Mouse (Mus musculus) embryonic facial prominence, embryonic 13.5 days (tissue): ENCODE measurements around the gene Spdye4a. TPM values are rescaled to one million over a fixed set of nuclear protein-coding genes. Genes with fewer than 3 reads are reported as not detected.
"Not testable (repeated sequence)": the region's sequence is repeated elsewhere in the genome, so short reads cannot be mapped to it uniquely, and the experiment has no call there.

Experiments
- ATAC-seq: fragments of 200-750 bp; cut with Nextera tagmentation; 2 replicates; pipeline ENCODE4 v1.8.0; 2017; ENCODE audit warnings: low read depth; ENCODE audit not compliant: insufficient number of reproducible peaks, insufficient read depth, low FRiP score, low TSS enrichment
- H3K27ac ChIP-seq: fragments of 300-500 bp; sonication (generic); 2 replicates; pipeline ENCODE4 v1.5.1; 2015; ENCODE audit warnings: moderate library complexity, mild to moderate bottlenecking, inconsistent platforms
- H3K27me3 ChIP-seq: fragments of 300-500 bp; sonication (generic); 2 replicates; pipeline ENCODE4 v1.6.1; 2015; ENCODE audit warnings: mild to moderate bottlenecking, inconsistent platforms
- H3K36me3 ChIP-seq: fragments of 300-500 bp; sonication (generic); 2 replicates; pipeline ENCODE4 v1.6.1; 2015; ENCODE audit warnings: mild to moderate bottlenecking, inconsistent platforms
- H3K4me1 ChIP-seq: fragments of 300-500 bp; sonication (generic); 2 replicates; pipeline ENCODE4 v1.6.1; 2015; ENCODE audit warnings: inconsistent platforms
- H3K4me2 ChIP-seq: fragments of 300-500 bp; sonication (generic); 2 replicates; pipeline ENCODE4 v1.6.1; 2015; ENCODE audit warnings: moderate library complexity, mild to moderate bottlenecking, inconsistent platforms
- H3K4me3 ChIP-seq: fragments of 300-500 bp; sonication (generic); 2 replicates; pipeline ENCODE4 v1.5.1; 2015; ENCODE audit warnings: mild to moderate bottlenecking, inconsistent platforms
- H3K9ac ChIP-seq: fragments of 300-500 bp; sonication (generic); 2 replicates; pipeline ENCODE4 v1.6.1; 2015; ENCODE audit warnings: mild to moderate bottlenecking, inconsistent platforms
- H3K9me3 ChIP-seq: fragments of 300-500 bp; sonication (generic); 2 replicates; pipeline ENCODE4 v1.6.1; 2016; ENCODE audit warnings: inconsistent platforms
- WGBS: fragments of 180-500 bp; shearing (Covaris S2); methylation state at CpG from one replicate; pipeline ENCODE4 v1.1.7; 2015; ENCODE audit warnings: mixed read lengths; 5-methylcytosine and 5-hydroxymethylcytosine counted together
- polyA plus RNA-seq: library from polyadenylated mRNA; unstranded; fragments of >200 nt; fragmentation: Nextera tagmentation; extraction: Ambion mirVana; gene quantifications from 2 replicates; pipeline ENCODE4 v1.2.1, GENCODE M21; 2015

Spdye4a gene
- polyA plus RNA-seq, 1 experiment from 2014 or later = not detected

DNA sequence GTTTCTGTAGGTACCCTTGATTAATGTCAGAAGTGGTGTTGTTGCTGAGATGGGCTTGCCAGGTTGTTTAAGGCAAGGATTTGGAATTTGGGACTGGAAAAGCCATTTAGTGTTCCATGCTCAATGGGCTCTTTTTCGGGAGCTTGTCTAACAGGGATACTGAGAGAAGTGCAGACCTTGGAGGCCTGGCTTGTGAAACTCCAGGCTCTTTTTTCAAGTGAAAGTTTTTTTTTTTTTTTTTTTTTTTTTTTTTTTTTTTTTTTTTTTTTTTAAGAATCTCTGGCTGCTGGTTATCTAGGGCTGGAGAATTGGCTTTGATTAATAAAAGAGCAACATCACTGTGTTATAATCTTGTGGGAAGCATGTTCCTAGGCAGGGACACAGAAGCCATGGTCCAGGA, 4.4 kb downstream of the Spdye4a start:
- Histone ChIP-seq H3K9ac (no peak overlapping the region), H3K4me3 (no peak overlapping the region), H3K4me1 (no peaks in the 10 kb centered on the region), H3K27me3 (no peaks in the 10 kb centered on the region), H3K36me3 (no peaks in the 10 kb centered on the region), H3K27ac (no peak overlapping the region), H3K4me2 (no peak overlapping the region), H3K9me3 (no peaks in the 10 kb centered on the region)
- no peak for ATAC-seq
- WGBS = 86% methylated on average over 1 of the region's 1 CpGs

DNA sequence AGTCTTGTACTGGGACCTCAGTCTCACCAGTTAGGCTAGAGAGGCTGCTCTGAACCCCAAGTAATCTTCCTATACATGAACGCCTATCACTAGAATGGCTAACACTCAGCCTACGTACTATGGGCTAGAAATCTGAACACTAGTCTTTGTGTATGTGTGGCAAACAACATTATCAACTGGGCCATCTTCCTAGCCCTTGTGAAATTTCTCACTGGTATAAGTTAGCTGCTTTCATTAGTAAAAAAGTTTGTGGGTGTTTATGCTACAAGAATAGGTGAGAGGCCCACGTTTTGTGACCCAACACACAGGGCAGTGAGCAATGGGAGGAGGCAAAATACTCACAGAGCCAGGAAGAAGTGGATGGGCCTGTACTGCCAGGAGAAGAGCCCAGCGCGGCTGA, 5.7 kb downstream of the Spdye4a start:
- 77% methylated on average over 5 of the region's 5 CpGs for WGBS
- Histone ChIP-seq H3K4me1 (no peaks in the 10 kb centered on the region), H3K4me2 (no peak overlapping the region), H3K9ac (no peak overlapping the region), H3K9me3 (no peaks in the 10 kb centered on the region), H3K4me3 (no peak overlapping the region), H3K27ac (no peak overlapping the region), H3K36me3 (no peaks in the 10 kb centered on the region), H3K27me3 (no peaks in the 10 kb centered on the region)
- ATAC-seq = no peak

DNA sequence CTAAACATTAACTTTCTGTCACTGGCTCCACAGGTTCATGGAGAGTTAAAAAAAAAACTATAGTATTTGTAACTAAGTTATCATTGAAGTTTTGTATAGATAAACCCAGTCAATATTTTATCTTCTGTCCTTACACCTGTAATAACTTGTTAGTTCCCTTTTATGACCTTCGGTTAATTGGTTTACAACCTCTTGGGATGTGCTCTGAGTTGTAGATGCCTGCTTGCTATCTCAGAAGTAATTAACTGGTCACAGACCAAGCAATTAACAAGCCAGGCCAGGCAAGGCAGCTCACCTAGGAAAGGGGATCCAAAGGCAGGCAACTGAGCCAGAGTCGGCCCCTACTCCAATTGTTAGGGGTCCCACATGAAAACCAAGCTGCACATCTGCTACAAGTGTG, 12.9 kb downstream of the Spdye4a start:
- H3K36me3 ChIP-seq = no peaks in the 10 kb centered on the region
- H3K9me3 ChIP-seq = 0 out of 2 replicates have a peak, but pooled peaks cover under 1% of the 10 kb centered on the region
- no peak overlapping the region for H3K27ac ChIP-seq
- WGBS = 87% methylated on average over 2 of the region's 2 CpGs
- H3K4me1 ChIP-seq = no peaks in the 10 kb centered on the region
- H3K27me3 ChIP-seq = no peaks in the 10 kb centered on the region
- H3K9ac ChIP-seq = no peak overlapping the region
- H3K4me2 ChIP-seq = no peak overlapping the region
- ATAC-seq = no peak
- H3K4me3 ChIP-seq = no peak overlapping the region

DNA sequence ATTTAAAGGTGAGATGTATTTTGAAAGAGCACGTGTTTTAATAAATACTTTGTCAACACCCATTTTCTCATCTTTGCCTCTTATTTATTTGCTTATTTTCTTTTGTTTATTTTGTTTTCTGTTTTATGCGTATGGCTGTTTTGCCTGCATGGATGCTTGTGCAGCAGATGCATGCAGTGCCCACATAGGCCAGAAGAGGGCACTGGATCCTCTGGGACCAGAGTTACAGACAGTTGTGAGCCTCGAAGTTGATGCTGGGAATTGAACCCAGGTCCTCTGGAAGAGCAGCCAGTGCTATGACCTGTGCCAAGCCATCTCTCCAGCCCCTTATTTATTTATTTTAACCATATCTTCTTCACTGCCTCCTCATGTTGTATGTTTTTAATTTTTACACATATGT, 21.7 kb downstream of the Spdye4a start:
- Histone ChIP-seq H3K9ac (no peak overlapping the region), H3K4me1 (no peaks in the 10 kb centered on the region), H3K4me2 (no peak overlapping the region), H3K27ac (no peak overlapping the region), H3K4me3 (no peak overlapping the region), H3K9me3 (peaks cover 6% of the 10 kb centered on the region; the same call in 1 of the 2 replicates), H3K27me3 (no peaks in the 10 kb centered on the region), H3K36me3 (no peaks in the 10 kb centered on the region)
- ATAC-seq = no peak
- 69% methylated on average over 3 of the region's 3 CpGs for WGBS

DNA sequence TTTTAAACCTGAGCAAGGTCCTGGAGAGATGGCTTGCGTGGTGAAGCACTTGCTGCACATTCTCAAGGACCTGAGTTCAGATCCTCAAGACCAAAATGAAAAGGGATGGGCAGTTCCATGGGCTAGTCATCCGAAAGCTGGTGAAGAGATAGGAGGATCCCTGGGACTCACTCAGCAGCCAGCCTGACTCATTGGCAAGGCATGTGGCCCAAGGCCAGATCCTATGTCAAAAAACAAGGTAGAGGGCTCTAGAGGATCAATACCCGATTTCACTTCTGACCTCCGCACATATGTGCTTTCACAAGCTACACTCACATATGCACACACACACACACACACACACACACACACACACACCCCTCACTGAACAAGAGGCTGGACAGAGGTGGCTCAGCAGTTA, 30.2 kb downstream of the Spdye4a start:
- Histone ChIP-seq H3K4me3 (no peak overlapping the region), H3K4me1 (no peaks in the 10 kb centered on the region), H3K27me3 (peaks cover 3% of the 10 kb centered on the region; the same call in 1 of the 2 replicates), H3K36me3 (no peaks in the 10 kb centered on the region), H3K4me2 (no peak overlapping the region), H3K9ac (no peak overlapping the region), H3K9me3 (no peaks in the 10 kb centered on the region), H3K27ac (no peak overlapping the region)
- ATAC-seq = no peak
- 83% methylated on average over 4 of the region's 4 CpGs for WGBS

DNA sequence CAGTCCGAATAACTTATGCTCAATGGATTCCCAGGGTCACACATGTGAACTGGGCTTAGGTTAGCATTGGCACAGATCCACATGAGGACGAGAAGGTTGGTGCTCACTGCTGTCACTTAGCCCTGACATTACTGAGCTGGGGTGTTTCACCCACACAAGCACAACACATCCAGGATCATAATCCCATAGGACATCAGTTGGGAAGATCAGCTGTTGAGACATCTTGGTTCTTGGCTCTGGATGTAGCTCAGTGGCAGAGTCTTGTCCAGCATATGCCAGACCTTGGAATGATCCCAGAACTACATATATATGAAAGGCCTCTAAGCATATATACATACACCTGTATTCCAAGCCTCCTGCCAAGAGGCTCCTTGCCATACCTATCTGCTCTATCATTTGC, 31.5 kb downstream of the Spdye4a start:
- 77% methylated on average over 2 of the region's 2 CpGs for WGBS

DNA sequence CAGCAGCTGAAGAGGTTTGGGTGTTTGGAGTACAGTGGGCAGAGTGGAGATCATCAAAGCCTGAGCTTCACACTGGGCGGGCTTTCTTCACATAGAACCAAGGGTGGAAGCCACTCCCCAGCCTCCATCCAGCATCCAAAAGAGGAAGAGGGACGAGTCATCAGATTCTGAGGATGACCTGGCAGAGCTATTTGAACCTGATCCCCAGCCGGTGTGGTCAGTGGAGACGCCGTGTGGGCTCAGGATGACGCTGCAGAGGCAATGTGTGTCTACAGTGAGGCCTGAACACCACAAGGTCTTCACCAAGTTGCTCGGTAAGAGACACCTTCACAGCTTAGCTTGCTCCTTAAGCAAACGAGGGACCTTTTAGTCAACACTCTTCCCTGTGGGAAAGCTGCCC, 31.9 kb downstream of the Spdye4a start:
- H3K36me3 ChIP-seq = not testable (repeated sequence)
- 72% methylated on average over 8 of the region's 8 CpGs for WGBS

More for the DNA sequence above, 31.5 kb downstream of the Spdye4a start:
- Histone ChIP-seq H3K27me3 (peaks cover 3% of the 10 kb centered on the region; the same call in 1 of the 2 replicates), H3K36me3 (no peaks in the 10 kb centered on the region), H3K4me3 (no peak overlapping the region), H3K4me1 (no peaks in the 10 kb centered on the region), H3K27ac (no peak overlapping the region), H3K4me2 (no peak overlapping the region), H3K9ac (no peak overlapping the region), H3K9me3 (no peaks in the 10 kb centered on the region)
- ATAC-seq = no peak

DNA sequence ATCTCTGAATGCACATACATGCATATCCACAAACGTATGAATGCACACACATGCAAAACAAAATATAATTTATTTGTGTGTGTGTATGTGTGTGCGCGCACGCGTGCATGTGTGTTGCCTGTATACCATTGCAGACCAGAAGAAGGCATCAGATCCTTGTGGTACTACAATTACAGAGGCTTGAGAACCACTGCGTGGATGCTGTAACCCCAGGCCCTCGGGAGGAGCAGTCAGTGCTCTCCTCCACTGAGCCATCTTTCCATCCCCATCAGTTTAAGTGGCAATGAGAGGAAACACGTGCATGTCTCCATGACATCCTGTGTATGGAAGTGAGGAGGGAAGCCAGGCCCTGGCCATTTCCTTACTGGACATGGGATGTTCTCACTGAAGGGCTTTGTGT, 33.9 kb downstream of the Spdye4a start:
- ATAC-seq = no peak
- H3K36me3 ChIP-seq = no peaks in the 10 kb centered on the region
- WGBS = 86% methylated on average over 8 of the region's 8 CpGs

More for the DNA sequence above, 31.9 kb downstream of the Spdye4a start:
- ATAC-seq, H3K4me2 ChIP-seq, H3K4me3 ChIP-seq, H3K27ac ChIP-seq, H3K4me1 ChIP-seq, H3K9me3 ChIP-seq, H3K9ac ChIP-seq, H3K27me3 ChIP-seq: not testable (repeated sequence)

DNA sequence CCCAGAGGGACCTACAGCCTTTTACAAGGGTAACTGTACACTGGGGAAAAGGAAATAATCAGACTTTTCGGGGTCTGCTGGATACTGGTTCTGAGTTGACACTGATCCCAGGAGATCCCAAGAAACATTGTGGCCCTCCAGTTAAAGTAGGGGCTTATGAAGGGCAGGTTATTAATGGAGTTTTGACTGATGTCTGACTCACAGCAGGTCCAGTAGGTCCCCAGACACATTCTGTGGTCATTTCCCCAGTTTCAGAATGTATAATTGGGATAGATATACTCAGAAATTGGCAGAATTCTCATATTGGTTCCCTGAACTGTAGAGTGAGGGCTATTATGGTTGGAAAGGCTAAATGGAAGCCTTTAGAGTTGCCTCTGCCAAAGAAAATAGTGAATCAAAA, 38.7 kb downstream of the Spdye4a start:
- not testable (repeated sequence) for H3K4me3 ChIP-seq, H3K9ac ChIP-seq, H3K27ac ChIP-seq, H3K4me1 ChIP-seq, H3K4me2 ChIP-seq, ATAC-seq, H3K9me3 ChIP-seq, H3K36me3 ChIP-seq, H3K27me3 ChIP-seq
- WGBS = 69% methylated on average over 1 of the region's 1 CpGs

More for the DNA sequence above, 33.9 kb downstream of the Spdye4a start:
- no peak overlapping the region for H3K9ac ChIP-seq
- H3K4me1 ChIP-seq = no peaks in the 10 kb centered on the region
- no peak overlapping the region for H3K27ac ChIP-seq
- no peak overlapping the region for H3K4me2 ChIP-seq
- peaks cover 3% of the 10 kb centered on the region; the same call in 1 of the 2 replicates for H3K27me3 ChIP-seq
- no peaks in the 10 kb centered on the region for H3K9me3 ChIP-seq
- no peak overlapping the region for H3K4me3 ChIP-seq

DNA sequence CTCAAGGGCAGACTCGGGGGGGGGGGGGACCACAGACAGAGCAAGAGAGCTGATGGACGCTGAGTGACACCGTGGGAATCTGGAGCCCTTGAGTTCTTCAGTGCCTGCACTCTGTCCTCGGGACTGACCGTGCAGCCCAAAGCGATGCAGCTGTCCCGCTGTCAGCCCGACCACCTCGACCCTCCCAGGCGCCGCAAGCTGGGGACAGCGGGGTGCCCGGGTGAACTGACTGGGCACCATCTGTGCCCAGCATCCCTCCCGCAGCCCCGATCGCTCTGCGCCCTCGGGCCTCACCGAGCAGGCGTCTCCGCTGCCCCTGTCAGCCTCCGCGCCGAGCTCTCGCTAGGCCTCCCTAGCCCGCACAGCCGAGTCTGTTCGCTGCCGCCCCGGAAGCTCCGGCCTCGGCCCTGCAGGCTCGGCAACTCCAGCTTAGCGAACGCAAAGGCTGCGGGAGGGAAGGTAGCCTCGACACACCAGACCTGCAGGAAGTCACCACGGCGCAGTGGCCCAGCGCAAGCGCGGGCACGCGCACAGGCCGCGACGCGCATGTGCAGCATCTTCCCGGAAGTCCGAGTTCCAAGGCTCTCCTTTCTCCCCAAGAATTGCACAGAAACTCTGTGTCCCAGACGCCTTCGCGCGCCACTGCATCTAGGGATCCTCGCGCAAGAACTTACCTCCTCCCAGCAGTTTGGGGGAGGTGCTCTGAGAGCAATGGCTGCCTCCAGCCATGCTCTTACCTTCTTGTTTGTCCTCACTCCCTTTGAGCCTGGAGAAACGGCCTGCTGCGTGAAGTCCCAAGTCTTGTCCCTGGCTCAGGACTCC, 46.2 kb downstream of the Spdye4a start, which contains the start of the genes Rbak and Spdye4b:
Gene Rbak (minus strand): TSS at position 521 of the 822 bp plus-strand sequence.
Gene Spdye4b (plus strand): TSS at position 763 of the 822 bp plus-strand sequence.
- ATAC-seq = peak; percentile 94
- H3K4me3 ChIP-seq = peak within 1 kb of the TSS; percentile 93
- H3K4me1 ChIP-seq = peaks cover 12% of the 10 kb centered on the region
- H3K9me3 ChIP-seq = no peaks in the 10 kb centered on the region
- H3K4me2 ChIP-seq = peak within 1 kb of the TSS; percentile 67
- under 1% methylated on average over 58 of the region's 58 CpGs for WGBS
- peaks cover 31% of the 10 kb centered on the region for H3K36me3 ChIP-seq
- H3K9ac ChIP-seq = peak within 1 kb of the TSS; percentile 93
- peak within 1 kb of the TSS; percentile 85 for H3K27ac ChIP-seq
- H3K27me3 ChIP-seq = peaks cover 4% of the 10 kb centered on the region; the same call in 1 of the 2 replicates

DNA sequence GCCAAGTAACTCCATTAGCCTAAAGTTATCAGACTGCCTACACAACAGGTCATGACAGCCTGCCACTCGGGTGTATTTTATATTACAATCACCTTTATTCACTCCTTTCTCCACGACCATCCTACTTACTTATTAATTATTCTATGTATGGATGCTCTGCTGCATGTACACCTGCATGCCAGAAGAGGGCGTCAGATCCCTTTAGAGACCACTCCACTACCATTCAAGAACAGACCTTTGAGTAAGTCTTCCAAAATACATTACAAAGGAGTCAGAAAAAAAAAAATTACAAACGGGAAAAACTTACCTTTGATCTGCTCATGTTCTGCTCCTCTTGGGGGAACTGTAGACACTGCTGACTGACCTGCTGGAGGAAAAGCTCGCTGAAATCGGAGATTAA, 47.5 kb downstream of the Spdye4a start:
- Histone ChIP-seq H3K4me2 (peak overlapping the region; percentile 67), H3K9me3 (no peaks in the 10 kb centered on the region; the same call in 1 of the 2 replicates), H3K9ac (peak overlapping the region; percentile 93; the same call in 1 of the 2 replicates), H3K27ac (no peak overlapping the region), H3K27me3 (peaks cover 4% of the 10 kb centered on the region; the same call in 1 of the 2 replicates), H3K36me3 (peaks cover 44% of the 10 kb centered on the region), H3K4me1 (peaks cover 12% of the 10 kb centered on the region), H3K4me3 (peak overlapping the region; percentile 93)
- WGBS = 36% methylated on average over 6 of the region's 6 CpGs
- ATAC-seq = no peak
